Mouse (Mus musculus) C2C12 (cell line): ENCODE measurements around the gene Slc4a8.

ENCODE experiments used
- CTCF ChIP-seq: IDR thresholded peaks from one replicate; pipeline ENCODE4 v1.5.1; 2011; ENCODE audit not compliant: control insufficient read depth, insufficient read depth, insufficient read length
- USF1 ChIP-seq: IDR thresholded peaks from one replicate; pipeline ENCODE4 v1.6.1; 2011; ENCODE audit warnings: low read depth, mild to moderate bottlenecking, control low read depth, moderate library complexity

DNA sequence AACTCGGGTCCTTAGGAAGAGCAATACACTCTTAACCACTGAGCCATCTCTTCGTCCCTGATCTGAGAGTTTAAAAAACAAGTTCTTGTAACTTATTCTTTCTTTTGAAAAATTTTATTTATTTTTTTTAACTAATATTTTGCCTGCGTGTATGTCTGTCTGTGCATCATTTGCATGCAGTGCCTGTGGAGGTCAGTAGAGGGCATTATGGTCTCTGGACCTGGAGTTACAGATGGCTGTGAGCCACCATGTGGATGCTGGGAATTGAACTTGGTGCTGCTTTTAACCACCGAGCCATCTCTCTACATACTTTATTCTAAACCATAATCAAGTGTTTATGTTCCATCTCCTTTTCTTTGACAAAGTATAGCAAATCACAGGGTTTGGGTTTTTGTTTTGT is 11.1 kb downstream of the Slc4a8 start:
- TF ChIP-seq CTCF (no peak), USF1 (no peak)
